Mouse (Mus musculus) liver, embryonic 12.5 days (tissue): ENCODE results near the gene Noct. TPM values are rescaled to one million over a fixed set of nuclear protein-coding genes. Genes with fewer than 3 reads are reported as not detected.
A peak's percentile ranks its signal among the peaks of the same experiment; 100 is the strongest.

Experiments used
- ATAC-seq: fragments of 200-750 bp; cut with Nextera tagmentation; 2 replicates; pipeline ENCODE4 v1.8.0; 2017; ENCODE audit warnings: moderate number of reproducible peaks, mild to moderate bottlenecking, moderate library complexity
- H3K27ac ChIP-seq: fragments of 300-500 bp; sonication (generic); 2 replicates; pipeline ENCODE4 v1.5.1; 2016; ENCODE audit warnings: mild to moderate bottlenecking
- H3K27me3 ChIP-seq: fragments of 300-500 bp; sonication (generic); replicated peaks from 2 replicates; pipeline ENCODE4 v1.6.1; 2016; ENCODE audit warnings: mild to moderate bottlenecking, moderate library complexity
- H3K36me3 ChIP-seq: fragments of 300-500 bp; sonication (generic); 2 replicates; pipeline ENCODE4 v1.6.1; 2016; ENCODE audit warnings: mild to moderate bottlenecking, moderate library complexity
- H3K4me1 ChIP-seq: fragments of 300-500 bp; sonication (generic); 2 replicates; pipeline ENCODE4 v1.6.1; 2016
- H3K4me2 ChIP-seq: fragments of 300-500 bp; sonication (generic); 2 replicates; pipeline ENCODE4 v1.6.1; 2016; ENCODE audit warnings: mild to moderate bottlenecking, moderate library complexity
- H3K4me3 ChIP-seq: fragments of 300-500 bp; sonication (generic); 2 replicates; pipeline ENCODE4 v1.5.1; 2016; ENCODE audit warnings: mild to moderate bottlenecking, moderate library complexity
- H3K9ac ChIP-seq: fragments of 300-500 bp; sonication (generic); 2 replicates; pipeline ENCODE4 v1.6.1; 2016; ENCODE audit warnings: mild to moderate bottlenecking, moderate library complexity
- H3K9me3 ChIP-seq: fragments of 300-500 bp; sonication (generic); replicated peaks from 2 replicates; pipeline ENCODE4 v1.6.1; 2016; ENCODE audit warnings: mild to moderate bottlenecking, moderate library complexity
- WGBS: fragments of 180-500 bp; shearing (Covaris S2); methylation state at CpG from one replicate; pipeline ENCODE4 v1.1.7; 2016; ENCODE audit not compliant: insufficient replicate concordance; 5-methylcytosine and 5-hydroxymethylcytosine counted together
- polyA plus RNA-seq: library from polyadenylated mRNA; unstranded; fragments of >200 nt; fragmentation: Nextera tagmentation; extraction: Ambion mirVana; gene quantifications from 2 replicates; pipeline ENCODE4 v1.2.1, GENCODE M21; 2016

The Noct gene
- polyA plus RNA-seq, 1 experiment from 2014 or later, result 41.1 TPM

- Histone ChIP-seq H3K36me3 (peaks cover 97% of the 10 kb centered on the region), H3K27me3 (no peaks in the 10 kb centered on the region), H3K4me3 (no peak overlapping the region), H3K27ac (no peak overlapping the region), H3K9ac (no peak overlapping the region), H3K4me1 (no peaks in the 10 kb centered on the region), H3K4me2 (no peak overlapping the region), H3K9me3 (no peaks in the 10 kb centered on the region)
- WGBS, result 82% methylated on average over 7 of the region's 7 CpGs
- ATAC-seq, result no peak
Measured at GRCm38 (mm10) chr3:51254784-51255183, 30.5 kb downstream of the Noct start.

DNA sequence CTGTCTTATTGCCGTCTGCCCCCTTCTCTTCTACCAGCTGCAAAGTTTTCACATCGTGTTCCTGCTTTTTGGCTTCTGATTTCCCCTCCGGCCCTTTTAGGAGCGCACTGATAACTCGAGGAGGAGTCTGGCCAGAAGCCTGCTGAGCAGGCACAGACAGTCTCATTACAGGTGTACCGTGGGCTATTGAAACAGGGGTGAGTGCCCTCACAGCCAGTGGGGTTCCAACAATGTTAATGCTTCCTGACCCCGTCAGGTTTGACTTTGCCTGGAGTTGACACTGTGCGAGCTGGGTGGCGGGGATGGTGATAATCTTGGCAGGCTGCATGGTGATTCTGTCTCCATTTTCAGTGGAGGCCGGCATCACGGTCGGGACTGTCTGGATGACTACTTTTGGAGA lies 32.2 kb downstream of the Noct start:
- WGBS, result 88% methylated on average over 12 of the region's 12 CpGs
- H3K9ac ChIP-seq, result no peak overlapping the region
- no peaks in the 10 kb centered on the region for H3K9me3 ChIP-seq
- peaks cover 98% of the 10 kb centered on the region for H3K36me3 ChIP-seq
- no peaks in the 10 kb centered on the region for H3K27me3 ChIP-seq
- H3K4me2 ChIP-seq, result no peak overlapping the region
- H3K4me3 ChIP-seq, result no peak overlapping the region
- no peaks in the 10 kb centered on the region for H3K4me1 ChIP-seq
- no peak overlapping the region for H3K27ac ChIP-seq
- no peak for ATAC-seq

DNA sequence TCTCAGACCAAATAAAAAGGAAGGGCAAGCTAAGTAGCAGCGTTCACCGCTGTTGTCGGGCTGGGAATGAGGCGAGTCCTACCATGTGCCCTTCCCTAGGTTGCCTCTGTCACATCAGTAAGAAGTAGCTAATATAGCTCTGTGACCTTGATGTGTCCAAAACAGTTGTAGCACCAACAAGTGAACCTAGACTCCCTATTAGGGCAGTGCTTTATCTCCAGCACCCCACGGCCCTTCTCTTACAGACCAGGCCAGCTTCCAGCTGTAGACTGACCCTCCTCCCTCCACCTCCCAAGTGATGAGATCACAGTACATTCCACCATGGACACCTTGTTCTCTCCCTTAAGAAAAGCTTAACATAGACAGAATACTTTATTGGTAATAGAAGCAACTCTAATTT lies 33.8 kb downstream of the Noct start:
- no peaks in the 10 kb centered on the region for H3K27me3 ChIP-seq
- WGBS, result 84% methylated on average over 5 of the region's 5 CpGs
- no peaks in the 10 kb centered on the region for H3K4me1 ChIP-seq
- no peaks in the 10 kb centered on the region for H3K9me3 ChIP-seq
- H3K27ac ChIP-seq, result no peak overlapping the region
- peaks cover 98% of the 10 kb centered on the region for H3K36me3 ChIP-seq
- no peak overlapping the region for H3K4me3 ChIP-seq
- H3K9ac ChIP-seq, result no peak overlapping the region
- H3K4me2 ChIP-seq, result no peak overlapping the region
- ATAC-seq, result no peak

DNA sequence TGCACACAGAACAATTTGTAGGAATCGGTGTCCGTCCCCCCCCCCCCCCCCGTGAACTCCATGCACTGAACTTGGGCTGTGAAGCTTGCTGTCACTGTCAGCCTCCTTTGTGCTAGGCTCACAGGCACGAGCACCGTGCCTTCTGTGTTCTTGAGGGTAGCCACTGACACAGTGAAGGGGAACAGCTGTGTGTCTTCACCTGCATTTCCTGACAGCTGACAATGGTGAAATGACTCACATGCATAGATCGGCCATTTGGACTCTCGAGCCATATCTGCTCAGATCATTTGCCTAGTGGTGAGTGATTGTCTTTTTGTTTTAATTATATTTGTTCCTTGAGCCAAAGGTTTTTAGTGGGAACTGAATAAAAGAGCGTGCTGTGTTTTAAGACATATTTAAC lies 38.7 kb downstream of the Noct start:
- ATAC-seq, result no peak
- no peaks in the 10 kb centered on the region for H3K27me3 ChIP-seq
- H3K36me3 ChIP-seq, result peaks cover 92% of the 10 kb centered on the region
- no peak overlapping the region for H3K9ac ChIP-seq
- no peak overlapping the region for H3K4me3 ChIP-seq
- 88% methylated on average over 8 of the region's 8 CpGs for WGBS
- no peak overlapping the region for H3K4me2 ChIP-seq
- H3K4me1 ChIP-seq, result no peaks in the 10 kb centered on the region
- no peaks in the 10 kb centered on the region for H3K9me3 ChIP-seq
- H3K27ac ChIP-seq, result no peak overlapping the region

DNA sequence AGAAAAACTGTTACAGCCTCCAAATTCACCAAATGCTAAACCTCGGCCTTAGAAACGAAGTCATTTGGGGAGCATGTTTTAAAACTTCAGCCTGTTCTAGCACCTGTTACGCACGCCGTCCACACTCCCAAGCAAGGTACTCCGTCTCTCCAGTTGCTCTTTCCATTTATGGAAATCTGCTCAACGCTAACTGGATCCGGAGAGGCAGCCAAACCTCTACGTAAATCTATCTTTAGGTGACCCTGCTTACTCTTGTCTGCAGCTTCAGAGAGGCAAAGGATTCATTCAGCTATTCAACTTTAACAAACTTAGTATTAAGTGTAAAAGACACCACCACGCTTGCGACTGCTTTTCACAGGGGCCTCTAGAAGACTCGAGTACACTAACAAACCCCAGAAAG lies 44.2 kb downstream of the Noct start:
- Histone ChIP-seq H3K4me1 (peaks cover 9% of the 10 kb centered on the region), H3K9ac (no peak overlapping the region)

GRCm38 (mm10) chr3:51270069-51270817 lies 46.0 kb downstream of the Noct start:
- Histone ChIP-seq H3K27me3 (no peaks in the 10 kb centered on the region), H3K4me1 (peaks cover 14% of the 10 kb centered on the region), H3K4me2 (no peak overlapping the region), H3K4me3 (no peak overlapping the region), H3K9me3 (no peaks in the 10 kb centered on the region), H3K27ac (no peak overlapping the region), H3K9ac (no peak overlapping the region), H3K36me3 (peaks cover 28% of the 10 kb centered on the region)
- ATAC-seq, result no peak
- WGBS, result 69% methylated on average over 12 of the region's 12 CpGs

More for the DNA sequence above, 44.2 kb downstream of the Noct start:
- Histone ChIP-seq H3K27me3 (no peaks in the 10 kb centered on the region), H3K4me2 (no peak overlapping the region), H3K27ac (no peak overlapping the region), H3K36me3 (peaks cover 44% of the 10 kb centered on the region), H3K9me3 (no peaks in the 10 kb centered on the region), H3K4me3 (no peak overlapping the region)
- ATAC-seq, result no peak
- 86% methylated on average over 12 of the region's 12 CpGs for WGBS

DNA sequence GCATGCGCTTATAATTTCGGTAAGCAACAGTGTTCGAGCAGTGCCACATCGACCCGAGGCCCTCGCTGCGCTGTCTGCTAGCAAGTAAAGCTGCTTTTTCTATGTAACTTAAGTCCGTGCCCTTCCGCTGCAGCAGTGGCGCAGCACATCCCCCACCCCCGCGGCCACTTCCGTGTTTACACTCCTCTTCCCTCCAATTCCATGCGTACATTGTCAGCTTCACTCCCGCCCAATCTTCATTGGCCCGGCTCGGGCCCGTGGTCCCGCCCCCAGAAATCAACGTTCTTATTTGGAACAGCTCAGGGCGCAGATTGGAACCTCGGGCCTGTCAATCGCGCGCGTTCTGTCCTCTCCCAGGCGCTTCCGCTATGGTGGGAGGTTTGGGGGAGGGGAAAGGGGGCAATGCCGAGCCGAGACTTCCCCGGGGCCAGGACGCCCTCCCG lies 51.7 kb downstream of the Noct start:
- Histone ChIP-seq H3K27me3 (no peaks in the 10 kb centered on the region), H3K27ac (peak overlapping the region; percentile 97), H3K4me1 (peaks cover 33% of the 10 kb centered on the region), H3K9ac (peak overlapping the region; percentile 92), H3K4me3 (peak overlapping the region; percentile 95), H3K9me3 (no peaks in the 10 kb centered on the region), H3K4me2 (peak overlapping the region; percentile 91), H3K36me3 (peaks cover 6% of the 10 kb centered on the region)
- WGBS, result under 1% methylated on average over 33 of the region's 33 CpGs
- peak; percentile 95 for ATAC-seq

GRCm38 (mm10) chr3:51276421-51277111 lies 52.3 kb downstream of the Noct start:
- Histone ChIP-seq H3K9me3 (no peaks in the 10 kb centered on the region), H3K27ac (peak overlapping the region; percentile 97), H3K4me1 (peaks cover 30% of the 10 kb centered on the region), H3K9ac (peak overlapping the region; percentile 92), H3K27me3 (no peaks in the 10 kb centered on the region), H3K36me3 (peaks cover 6% of the 10 kb centered on the region), H3K4me2 (peak overlapping the region; percentile 91), H3K4me3 (peak overlapping the region; percentile 95)
- ATAC-seq, result no peak
- under 1% methylated on average over 61 of the region's 93 CpGs for WGBS

- Histone ChIP-seq H3K9me3 (no peaks in the 10 kb centered on the region), H3K4me3 (peak overlapping the region; percentile 95), H3K27ac (peak overlapping the region; percentile 97), H3K36me3 (peaks cover 6% of the 10 kb centered on the region), H3K4me2 (peak overlapping the region; percentile 91), H3K27me3 (no peaks in the 10 kb centered on the region), H3K4me1 (peaks cover 28% of the 10 kb centered on the region), H3K9ac (peak overlapping the region; percentile 92)
- peak; percentile 65 for ATAC-seq
- WGBS, result 1% methylated on average over 74 of the region's 75 CpGs
Measured at GRCm38 (mm10) chr3:51277201-51278150, 53.2 kb downstream of the Noct start.

DNA sequence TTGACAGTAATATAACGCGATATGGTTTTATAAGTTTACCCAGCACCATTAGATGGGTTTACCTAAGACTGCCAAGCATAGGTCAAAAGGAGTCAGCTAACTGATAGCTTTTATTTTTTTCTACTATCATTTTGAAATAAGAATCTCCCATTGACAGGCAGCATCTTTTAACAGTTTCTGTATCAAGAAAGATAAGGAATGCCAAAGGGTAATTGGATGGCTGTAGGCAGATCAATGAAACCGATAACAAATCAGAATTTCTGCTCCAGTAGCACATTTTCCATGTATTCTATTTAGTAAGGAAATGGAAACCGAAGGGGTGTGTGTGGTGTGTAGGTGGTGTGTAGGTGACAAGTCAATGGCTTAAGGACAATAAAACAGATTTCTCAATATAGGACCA lies 54.2 kb downstream of the Noct start:
- no peak for ATAC-seq
- no peak overlapping the region for H3K27ac ChIP-seq
- WGBS, result 70% methylated on average over 4 of the region's 4 CpGs
- H3K4me1 ChIP-seq, result peaks cover 28% of the 10 kb centered on the region
- no peaks in the 10 kb centered on the region for H3K27me3 ChIP-seq
- H3K4me3 ChIP-seq, result peak overlapping the region; percentile 17
- H3K9ac ChIP-seq, result 0 out of 2 replicates have a peak overlapping the region, but pooled peaks have one; percentile 31
- no peaks in the 10 kb centered on the region for H3K9me3 ChIP-seq
- peaks cover 4% of the 10 kb centered on the region; the same call in 1 of the 2 replicates for H3K36me3 ChIP-seq
- peak overlapping the region; percentile 91 for H3K4me2 ChIP-seq

GRCm38 (mm10) chr3:51281727-51282126 lies 57.5 kb downstream of the Noct start:
- no peak for ATAC-seq
- peaks cover 17% of the 10 kb centered on the region for H3K4me1 ChIP-seq
- no peaks in the 10 kb centered on the region for H3K27me3 ChIP-seq
- H3K36me3 ChIP-seq, result peaks cover 25% of the 10 kb centered on the region
- no peak overlapping the region for H3K9ac ChIP-seq
- no peak overlapping the region for H3K4me3 ChIP-seq
- no peak overlapping the region for H3K27ac ChIP-seq
- H3K4me2 ChIP-seq, result no peak overlapping the region
- H3K9me3 ChIP-seq, result no peaks in the 10 kb centered on the region
- WGBS, result 79% methylated on average over 4 of the region's 4 CpGs
